Mouse (Mus musculus) E14TG2a.4 (cell line): ENCODE measurements around the gene Lat2.

Experiments
- H3K27me3 ChIP-seq: 2 replicates; pipeline ENCODE4 v1.6.1; 2014; ENCODE audit warnings: low read length, control low read depth; ENCODE audit not compliant: insufficient read depth
- H3K36me3 ChIP-seq: 2 replicates; pipeline ENCODE4 v1.6.1; 2014; ENCODE audit warnings: low read length, control low read depth; ENCODE audit not compliant: insufficient read depth
- H3K4me1 ChIP-seq: replicated peaks from 2 replicates; pipeline ENCODE4 v1.6.1; 2014; ENCODE audit warnings: low read depth, low read length, control low read depth
- H3K4me3 ChIP-seq: replicated peaks from 2 replicates; pipeline ENCODE4 v1.5.1; 2014; ENCODE audit warnings: mild to moderate bottlenecking, low read length
- H3K9me3 ChIP-seq: 2 replicates; pipeline ENCODE4 v1.6.1; 2014; ENCODE audit warnings: low read length, control low read depth
- CTCF ChIP-seq: conservative IDR thresholded peaks from 2 replicates; pipeline ENCODE4 v1.5.1; 2014; ENCODE audit warnings: low read length
- NANOG ChIP-seq: IDR thresholded peaks from 2 replicates; pipeline ENCODE4 v1.6.1; 2014; ENCODE audit warnings: borderline replicate concordance, low read length, mixed read lengths
- POU5F1 ChIP-seq: IDR thresholded peaks from 2 replicates; pipeline ENCODE4 v1.6.1; 2014; ENCODE audit warnings: low read length, borderline replicate concordance

Gene Lat2

GRCm38 (mm10) chr5:134572508-134573214 is 42.2 kb downstream of the Lat2 start:
- TF ChIP-seq NANOG (no peak), POU5F1 (no peak)
- H3K27me3 ChIP-seq, result no peaks in the 10 kb centered on the region
- no peaks in the 10 kb centered on the region for H3K9me3 ChIP-seq
- no peaks in the 10 kb centered on the region for H3K36me3 ChIP-seq
- H3K4me1 ChIP-seq, result peaks cover 71% of the 10 kb centered on the region
- H3K4me3 ChIP-seq, result peak overlapping the region; percentile 73; the same call in 1 of the 2 replicates

GRCm38 (mm10) chr5:134571730-134572507 is 42.9 kb downstream of the Lat2 start:
- Histone ChIP-seq H3K4me1 (peaks cover 74% of the 10 kb centered on the region), H3K27me3 (no peaks in the 10 kb centered on the region), H3K36me3 (no peaks in the 10 kb centered on the region), H3K4me3 (peak overlapping the region; percentile 73), H3K9me3 (no peaks in the 10 kb centered on the region)
- TF ChIP-seq CTCF (no peak), POU5F1 (no peak), NANOG (no peak)

DNA sequence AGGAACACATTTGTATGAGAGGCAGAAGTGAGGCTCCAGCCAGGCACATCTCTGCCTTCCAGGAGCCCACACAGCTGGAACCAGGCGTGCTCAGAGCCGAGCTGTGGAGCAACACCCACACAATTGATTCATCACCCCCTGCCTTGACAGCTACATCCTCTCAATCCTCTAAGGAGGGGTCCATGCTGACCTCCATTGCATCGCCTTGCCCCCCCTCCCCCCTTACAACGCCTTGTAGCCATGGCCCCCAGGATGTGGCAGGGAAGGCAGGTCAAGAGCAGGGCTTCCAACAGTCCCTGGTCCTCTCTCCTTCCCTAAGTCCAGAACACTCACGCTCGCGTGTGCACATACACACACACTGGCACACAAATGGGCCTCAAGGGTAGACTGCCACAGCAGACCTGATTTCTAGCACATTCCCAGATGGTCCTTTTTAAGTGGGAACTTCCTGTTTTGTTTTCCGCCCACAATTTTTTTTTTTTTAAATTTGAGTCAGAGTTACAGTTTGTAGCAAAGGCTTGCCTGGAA is 45.8 kb downstream of the Lat2 start:
- peak overlapping the region; percentile 37 for H3K4me3 ChIP-seq
- H3K4me1 ChIP-seq, result peaks cover 71% of the 10 kb centered on the region
- H3K36me3 ChIP-seq, result no peaks in the 10 kb centered on the region
- no peaks in the 10 kb centered on the region for H3K9me3 ChIP-seq
- peaks cover 3% of the 10 kb centered on the region; the same call in 1 of the 2 replicates for H3K27me3 ChIP-seq
- no peak for TF ChIP-seq NANOG
- no peak for TF ChIP-seq POU5F1
- TF ChIP-seq CTCF, result no peak

DNA sequence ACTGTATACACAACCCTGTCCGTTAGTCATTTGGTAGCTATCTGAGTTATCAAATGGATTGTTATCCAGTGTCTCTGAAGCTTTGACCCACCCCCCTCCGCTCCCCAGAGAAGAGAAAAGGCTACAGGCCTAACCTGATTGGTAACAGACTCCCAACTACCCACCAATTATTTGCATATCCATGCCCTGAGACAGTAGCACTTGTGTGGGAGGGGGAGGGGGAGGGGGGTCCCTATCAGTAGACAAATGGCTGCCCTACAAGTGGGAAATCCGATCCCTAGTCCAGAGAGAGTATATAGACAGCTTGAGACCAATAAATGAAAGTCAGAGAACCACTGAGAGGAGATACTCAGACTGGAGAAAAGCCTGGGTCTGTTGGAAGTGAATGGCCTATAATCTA is 46.8 kb downstream of the Lat2 start:
- Histone ChIP-seq H3K36me3 (no peaks in the 10 kb centered on the region), H3K4me1 (peaks cover 71% of the 10 kb centered on the region), H3K27me3 (peaks cover 3% of the 10 kb centered on the region; the same call in 1 of the 2 replicates), H3K4me3 (peak overlapping the region; percentile 67; the same call in 1 of the 2 replicates), H3K9me3 (no peaks in the 10 kb centered on the region)
- no peak for TF ChIP-seq CTCF

DNA sequence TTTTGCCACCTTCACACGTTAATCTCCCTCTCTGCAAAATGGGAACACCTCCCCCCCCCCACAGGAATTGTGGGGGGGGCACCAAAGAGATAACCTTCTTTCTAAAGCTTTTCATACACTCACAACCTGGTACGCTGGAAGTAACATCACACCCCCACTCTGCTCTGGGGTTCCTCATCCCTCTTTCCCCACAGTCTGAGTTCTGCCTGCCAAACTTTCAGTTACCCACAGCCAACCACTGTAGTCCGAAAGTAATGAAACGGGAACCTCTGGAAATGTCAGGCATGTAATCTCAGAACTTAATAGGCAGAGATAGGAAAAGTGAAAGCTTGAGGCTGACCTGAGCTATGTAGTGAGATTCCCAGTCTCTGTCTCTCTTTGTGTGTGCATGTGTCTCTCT is 47.4 kb downstream of the Lat2 start:
- Histone ChIP-seq H3K9me3 (no peaks in the 10 kb centered on the region), H3K4me3 (peak overlapping the region; percentile 67), H3K27me3 (peaks cover 3% of the 10 kb centered on the region; the same call in 1 of the 2 replicates), H3K36me3 (no peaks in the 10 kb centered on the region), H3K4me1 (peaks cover 66% of the 10 kb centered on the region)
- TF ChIP-seq CTCF, result no peak
- no peak for TF ChIP-seq POU5F1
- no peak for TF ChIP-seq NANOG

GRCm38 (mm10) chr5:134565696-134566095 is 49.1 kb downstream of the Lat2 start:
- Histone ChIP-seq H3K4me1 (peaks cover 54% of the 10 kb centered on the region), H3K27me3 (peaks cover 3% of the 10 kb centered on the region; the same call in 1 of the 2 replicates), H3K9me3 (no peaks in the 10 kb centered on the region), H3K4me3 (no peak overlapping the region), H3K36me3 (no peaks in the 10 kb centered on the region)
- TF ChIP-seq NANOG (no peak), POU5F1 (no peak), CTCF (no peak)

- no peak overlapping the region for H3K4me3 ChIP-seq
- no peak for TF ChIP-seq NANOG
- no peak for TF ChIP-seq CTCF
- no peak for TF ChIP-seq POU5F1
- H3K9me3 ChIP-seq, result no peaks in the 10 kb centered on the region
- H3K27me3 ChIP-seq, result peaks cover 10% of the 10 kb centered on the region
- no peaks in the 10 kb centered on the region for H3K36me3 ChIP-seq
- peaks cover 60% of the 10 kb centered on the region for H3K4me1 ChIP-seq
Measured at GRCm38 (mm10) chr5:134564272-134564671, 50.6 kb downstream of the Lat2 start.

- Histone ChIP-seq H3K9me3 (no peaks in the 10 kb centered on the region), H3K4me1 (peaks cover 56% of the 10 kb centered on the region), H3K4me3 (peak overlapping the region; percentile 41), H3K36me3 (no peaks in the 10 kb centered on the region), H3K27me3 (peaks cover 20% of the 10 kb centered on the region)
- no peak for TF ChIP-seq NANOG
- no peak for TF ChIP-seq CTCF
Measured at GRCm38 (mm10) chr5:134560450-134561171, 54.2 kb downstream of the Lat2 start.
